Mouse (Mus musculus) adrenal gland, adult 2 months (tissue): ENCODE data around the gene Catsperz. TPM values are rescaled to one million over a fixed set of nuclear protein-coding genes. Genes with fewer than 3 reads are reported as not detected.

ENCODE experiments used
- DNase-seq: peaks from one replicate; pipeline ENCODE4 v3.0.0; 2021
- polyA plus RNA-seq: library from polyadenylated mRNA; depleted of rRNA; stranded (reverse); fragments of >200 nt; gene quantifications from 2 replicates; pipeline ENCODE4 v1.2.3, GENCODE M21; 2012
- total RNA-seq, 2 experiments: library from RNA; stranded (reverse); gene quantifications; 2 replicates each; pipeline ENCODE4 v1.2.3; 2021

Gene Catsperz
- total and polyA plus RNA-seq, 3 experiments, result 0.58 TPM; not detected in 2

- peak; percentile 89 for DNase-seq
These were observed 496 bp downstream of the Catsperz start for GRCm38 (mm10) chr19:6924461-6925306.

GRCm38 (mm10) chr19:6922901-6923735, 2.1 kb downstream of the Catsperz start:
- no peak for DNase-seq

- DNase-seq, result peak; percentile 100
These were observed 3.3 kb downstream of the Catsperz start, which contains the start of gene Esrra for GRCm38 (mm10) chr19:6921647-6922567. Esrra (minus strand) TSS chr19:6921813.

- DNase-seq, result no peak
These were observed 4.2 kb downstream of the Catsperz start for GRCm38 (mm10) chr19:6920741-6921636.

- peak; percentile 79 for DNase-seq
These were observed 5.1 kb downstream of the Catsperz start for GRCm38 (mm10) chr19:6919876-6920740.

- no peak for DNase-seq
These were observed 5.7 kb downstream of the Catsperz start for GRCm38 (mm10) chr19:6919431-6919830.

- DNase-seq, result no peak
These were observed 6.9 kb downstream of the Catsperz start for GRCm38 (mm10) chr19:6918321-6918720.

- no peak for DNase-seq
These were observed 8.7 kb downstream of the Catsperz start for GRCm38 (mm10) chr19:6916496-6916895.

- no peak for DNase-seq
These were observed 9.9 kb downstream of the Catsperz start for GRCm38 (mm10) chr19:6915276-6915675.

- no peak for DNase-seq
These were observed 10.6 kb downstream of the Catsperz start for GRCm38 (mm10) chr19:6914540-6914939.

GRCm38 (mm10) chr19:6913991-6914390, 11.2 kb downstream of the Catsperz start:
- no peak for DNase-seq

- DNase-seq, result no peak
These were observed 12.1 kb downstream of the Catsperz start for GRCm38 (mm10) chr19:6913036-6913435.

GRCm38 (mm10) chr19:6912205-6912970, 12.8 kb downstream of the Catsperz start:
- no peak for DNase-seq

GRCm38 (mm10) chr19:6911101-6912074, 13.8 kb downstream of the Catsperz start:
- no peak for DNase-seq

- DNase-seq, result peak; percentile 75
These were observed 14.9 kb downstream of the Catsperz start for GRCm38 (mm10) chr19:6910306-6910705.

GRCm38 (mm10) chr19:6909507-6910289, 15.5 kb downstream of the Catsperz start, which contains the start of the genes Trmt112 and Prdx5:
Trmt112 (plus strand) TSS chr19:6909698.
Prdx5 (minus strand) TSS chr19:6910106.
- DNase-seq, result peak; percentile 94

GRCm38 (mm10) chr19:6909021-6909420, 16.2 kb downstream of the Catsperz start:
- no peak for DNase-seq
